Mouse (Mus musculus) forebrain, embryonic 11.5 days (tissue): Measurements from ENCODE around the gene Lhfpl3. TPM values are rescaled to one million over a fixed set of nuclear protein-coding genes. Genes with fewer than 3 reads are reported as not detected.
A peak's percentile ranks its signal among the peaks of the same experiment; 100 is the strongest.

Experiments used
- ATAC-seq: fragments of 200-750 bp; cut with Nextera tagmentation; replicated peaks from 2 replicates; pipeline ENCODE4 v1.8.0; 2017; ENCODE audit warnings: moderate TSS enrichment; ENCODE audit not compliant: low FRiP score
- DNase-seq: peaks from one replicate; pipeline ENCODE4 v3.0.0-alpha.2; 2017; ENCODE audit warnings: low spot score
- H3K27ac ChIP-seq: fragments of 300-500 bp; sonication (generic); 2 replicates; pipeline ENCODE4 v1.5.1; 2014; ENCODE audit warnings: low read depth, low read length
- H3K27me3 ChIP-seq: fragments of 300-500 bp; sonication (generic); 2 replicates; pipeline ENCODE4 v1.6.1; 2014; ENCODE audit warnings: mild to moderate bottlenecking, low read length, mixed read lengths; ENCODE audit not compliant: control insufficient read depth, insufficient read depth
- H3K36me3 ChIP-seq: fragments of 300-500 bp; sonication (generic); 2 replicates; pipeline ENCODE4 v1.6.1; 2014; ENCODE audit warnings: mild to moderate bottlenecking, low read length, moderate library complexity, mixed read lengths; ENCODE audit not compliant: control insufficient read depth, insufficient read depth
- H3K4me1 ChIP-seq: fragments of 300-500 bp; sonication (generic); replicated peaks from 2 replicates; pipeline ENCODE4 v1.6.1; 2014; ENCODE audit warnings: low read length, mixed read lengths; ENCODE audit not compliant: control insufficient read depth, insufficient read depth
- H3K4me2 ChIP-seq: fragments of 300-500 bp; sonication (generic); 2 replicates; pipeline ENCODE4 v1.6.1; 2014; ENCODE audit warnings: low read depth, mild to moderate bottlenecking, low read length, moderate library complexity, mixed read lengths; ENCODE audit not compliant: severe bottlenecking
- H3K4me3 ChIP-seq: fragments of 300-500 bp; sonication (generic); 2 replicates; pipeline ENCODE4 v1.5.1; 2014; ENCODE audit warnings: low read depth, low read length
- H3K9ac ChIP-seq: fragments of 300-500 bp; sonication (generic); 2 replicates; pipeline ENCODE4 v1.6.1; 2014; ENCODE audit warnings: low read length
- H3K9me3 ChIP-seq: fragments of 300-500 bp; sonication (generic); 2 replicates; pipeline ENCODE4 v1.6.1; 2016; ENCODE audit warnings: low read length, mixed read lengths; ENCODE audit not compliant: control insufficient read depth
- WGBS: fragments of 180-500 bp; shearing (Covaris S2); extraction: QIAGEN DNeasy Blood & Tissue Kit; methylation state at CpG from one replicate; pipeline ENCODE4 v1.1.7; 2014; 5-methylcytosine and 5-hydroxymethylcytosine counted together
- polyA plus RNA-seq: library from polyadenylated mRNA; unstranded; fragments of >200 nt; fragmentation: Nextera tagmentation; extraction: Ambion mirVana; gene quantifications from 2 replicates; pipeline ENCODE4 v1.2.1, GENCODE M21; 2014

Gene Lhfpl3
- polyA plus RNA-seq, 1 experiment from 2014 or later: 0.25 TPM

- Histone ChIP-seq H3K36me3 (no peaks in the 10 kb centered on the region), H3K4me2 (no peak overlapping the region), H3K27ac (no peak overlapping the region; the same call in 1 of the 2 replicates), H3K9me3 (no peaks in the 10 kb centered on the region), H3K4me1 (no peaks in the 10 kb centered on the region), H3K27me3 (no peaks in the 10 kb centered on the region), H3K4me3 (no peak overlapping the region), H3K9ac (no peak overlapping the region)
- DNase-seq (no peak), ATAC-seq (no peak)
- WGBS: 63% methylated on average over 9 of the region's 9 CpGs
Measured at GRCm38 (mm10) chr5:23249896-23250875, 504.3 kb downstream of the Lhfpl3 start.

- 48% methylated on average over 12 of the region's 12 CpGs for WGBS
- Histone ChIP-seq H3K27me3 (no peaks in the 10 kb centered on the region), H3K4me3 (no peak overlapping the region), H3K4me2 (no peak overlapping the region), H3K4me1 (no peaks in the 10 kb centered on the region), H3K9ac (no peak overlapping the region), H3K36me3 (no peaks in the 10 kb centered on the region), H3K27ac (no peak overlapping the region), H3K9me3 (no peaks in the 10 kb centered on the region)
- ATAC-seq: no peak
- DNase-seq: peak; percentile 68
Measured at GRCm38 (mm10) chr5:23251462-23252224, 505.8 kb downstream of the Lhfpl3 start.

- Histone ChIP-seq H3K4me3 (no peak overlapping the region), H3K4me2 (no peak overlapping the region), H3K9me3 (no peaks in the 10 kb centered on the region), H3K36me3 (no peaks in the 10 kb centered on the region), H3K4me1 (no peaks in the 10 kb centered on the region), H3K9ac (no peak overlapping the region), H3K27ac (no peak overlapping the region), H3K27me3 (no peaks in the 10 kb centered on the region)
- no peak for ATAC-seq
- no peak for DNase-seq
- WGBS: 80% methylated on average over 3 of the region's 3 CpGs
Measured at GRCm38 (mm10) chr5:23255816-23256418, 510.1 kb downstream of the Lhfpl3 start.

- no peak overlapping the region for H3K9ac ChIP-seq
- no peak overlapping the region for H3K4me2 ChIP-seq
- DNase-seq: no peak
- no peak for ATAC-seq
- no peaks in the 10 kb centered on the region for H3K9me3 ChIP-seq
- WGBS: 81% methylated on average over 3 of the region's 3 CpGs
- no peak overlapping the region for H3K27ac ChIP-seq
- no peak overlapping the region for H3K4me3 ChIP-seq
- no peaks in the 10 kb centered on the region for H3K36me3 ChIP-seq
- no peaks in the 10 kb centered on the region for H3K27me3 ChIP-seq
- H3K4me1 ChIP-seq: no peaks in the 10 kb centered on the region
Measured at GRCm38 (mm10) chr5:23273309-23273708, 527.5 kb downstream of the Lhfpl3 start.

GRCm38 (mm10) chr5:23279364-23279763 is 533.5 kb downstream of the Lhfpl3 start:
- Histone ChIP-seq H3K9ac (no peak overlapping the region), H3K4me1 (no peaks in the 10 kb centered on the region), H3K36me3 (no peaks in the 10 kb centered on the region), H3K27me3 (no peaks in the 10 kb centered on the region), H3K27ac (no peak overlapping the region), H3K4me3 (no peak overlapping the region), H3K9me3 (no peaks in the 10 kb centered on the region), H3K4me2 (no peak overlapping the region)
- no peak for ATAC-seq
- DNase-seq: no peak
- 92% methylated on average over 7 of the region's 7 CpGs for WGBS

GRCm38 (mm10) chr5:23284884-23285283 is 539.0 kb downstream of the Lhfpl3 start:
- Histone ChIP-seq H3K36me3 (no peaks in the 10 kb centered on the region), H3K27ac (no peak overlapping the region), H3K4me1 (no peaks in the 10 kb centered on the region), H3K4me2 (no peak overlapping the region), H3K9ac (no peak overlapping the region), H3K9me3 (no peaks in the 10 kb centered on the region), H3K4me3 (no peak overlapping the region), H3K27me3 (no peaks in the 10 kb centered on the region)
- no peak for DNase-seq
- 25% methylated on average over 3 of the region's 3 CpGs for WGBS
- no peak for ATAC-seq

- DNase-seq: no peak
- H3K9me3 ChIP-seq: no peaks in the 10 kb centered on the region
- H3K9ac ChIP-seq: no peak overlapping the region
- no peak for ATAC-seq
- H3K27ac ChIP-seq: no peak overlapping the region
- no peaks in the 10 kb centered on the region for H3K36me3 ChIP-seq
- no peaks in the 10 kb centered on the region for H3K4me1 ChIP-seq
- H3K4me3 ChIP-seq: no peak overlapping the region
- H3K27me3 ChIP-seq: no peaks in the 10 kb centered on the region
- no peak overlapping the region for H3K4me2 ChIP-seq
Measured at GRCm38 (mm10) chr5:23289149-23289548, 543.3 kb downstream of the Lhfpl3 start.
